Mouse (Mus musculus) embryonic facial prominence, embryonic 11.5 days (tissue): ENCODE measurements around the gene Chpf. TPM values are rescaled to one million over a fixed set of nuclear protein-coding genes. Genes with fewer than 3 reads are reported as not detected.

ENCODE experiments used
- ATAC-seq: fragments of 200-750 bp; cut with Nextera tagmentation; replicated peaks from 2 replicates; pipeline ENCODE4 v1.8.0; 2017; ENCODE audit warnings: low read depth; ENCODE audit not compliant: insufficient number of reproducible peaks, low FRiP score, low TSS enrichment
- DNase-seq: peaks from one replicate; pipeline ENCODE4 v3.0.0-alpha.2; 2015; ENCODE audit warnings: low spot score
- H3K27ac ChIP-seq: fragments of 300-500 bp; sonication (generic); replicated peaks from 2 replicates; pipeline ENCODE4 v1.5.1; 2014; ENCODE audit warnings: mild to moderate bottlenecking, low read depth, low read length, control low read depth
- H3K27me3 ChIP-seq: fragments of 300-500 bp; sonication (generic); 2 replicates; pipeline ENCODE4 v1.6.1; 2014; ENCODE audit warnings: mild to moderate bottlenecking, low read length, moderate library complexity, mixed read lengths; ENCODE audit not compliant: control insufficient read depth, insufficient read depth
- H3K36me3 ChIP-seq: fragments of 300-500 bp; sonication (generic); replicated peaks from 2 replicates; pipeline ENCODE4 v1.6.1; 2014; ENCODE audit warnings: low read depth, mild to moderate bottlenecking, low read length, moderate library complexity, mixed read lengths; ENCODE audit not compliant: control insufficient read depth, insufficient read depth
- H3K4me1 ChIP-seq: fragments of 300-500 bp; sonication (generic); 2 replicates; pipeline ENCODE4 v1.6.1; 2014; ENCODE audit warnings: low read length, mixed read lengths; ENCODE audit not compliant: control insufficient read depth, insufficient read depth
- H3K4me2 ChIP-seq: fragments of 300-500 bp; sonication (generic); 2 replicates; pipeline ENCODE4 v1.6.1; 2014; ENCODE audit warnings: low read depth, mild to moderate bottlenecking, control low read depth, low read length, moderate library complexity
- H3K4me3 ChIP-seq: fragments of 300-500 bp; sonication (generic); 2 replicates; pipeline ENCODE4 v1.5.1; 2014; ENCODE audit warnings: low read depth, low read length, control low read depth
- H3K9ac ChIP-seq: fragments of 300-500 bp; sonication (generic); replicated peaks from 2 replicates; pipeline ENCODE4 v1.6.1; 2014; ENCODE audit warnings: mild to moderate bottlenecking, control low read depth, low read length
- H3K9me3 ChIP-seq: fragments of 300-500 bp; sonication (generic); replicated peaks from 2 replicates; pipeline ENCODE4 v1.6.1; 2016; ENCODE audit warnings: mild to moderate bottlenecking, low read length, inconsistent platforms, mixed read lengths; ENCODE audit not compliant: control insufficient read depth
- WGBS: fragments of 180-500 bp; shearing (Covaris S2); extraction: QIAGEN DNeasy Blood & Tissue Kit; methylation state at CpG from one replicate; pipeline ENCODE4 v1.1.7; 2014; 5-methylcytosine and 5-hydroxymethylcytosine counted together
- polyA plus RNA-seq: library from polyadenylated mRNA; unstranded; fragments of >200 nt; fragmentation: Nextera tagmentation; extraction: Ambion mirVana; gene quantifications from 2 replicates; pipeline ENCODE4 v1.2.1, GENCODE M21; 2014

Chpf gene
- polyA plus RNA-seq, 1 experiment from 2014 or later, result 14.6 TPM

DNA sequence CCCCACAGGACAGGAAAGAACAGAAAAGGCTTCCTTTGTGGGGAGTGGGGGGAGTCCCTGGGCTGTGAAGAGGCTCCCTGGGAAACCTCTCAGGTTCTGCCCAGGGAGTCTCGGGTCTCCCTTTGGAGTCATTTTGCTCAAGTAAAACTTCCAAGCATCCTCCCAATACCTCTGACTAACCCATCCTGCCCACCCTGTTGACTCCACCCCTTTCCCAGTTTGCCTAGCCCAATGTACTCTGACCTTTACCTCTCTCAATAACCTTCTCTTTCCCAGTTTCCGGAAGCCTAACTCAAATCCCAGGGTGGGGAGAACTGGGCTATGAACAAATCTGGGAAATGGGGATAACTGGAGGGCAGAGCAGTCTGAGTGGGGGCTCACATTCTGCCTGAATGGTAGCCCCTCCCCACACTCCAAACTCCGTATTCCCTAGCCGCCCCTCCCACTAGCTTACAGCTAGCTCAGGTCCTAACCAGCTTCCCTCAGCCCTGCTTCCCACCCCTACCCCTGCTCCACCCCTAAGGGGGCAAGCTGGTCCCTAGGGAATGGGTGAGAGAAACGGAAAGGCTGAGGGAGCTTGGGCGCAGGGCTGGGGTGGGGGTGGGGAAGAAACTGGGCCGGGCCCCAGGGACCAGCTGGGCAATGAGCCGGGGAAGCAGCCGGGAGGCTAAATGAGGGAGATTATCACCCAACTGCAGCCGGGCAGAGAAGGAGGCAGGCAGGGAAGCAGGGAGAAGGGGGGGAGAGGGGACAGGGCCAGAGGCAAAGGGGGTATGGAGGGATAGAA lies 31.6 kb downstream of the Chpf start:
- 4% methylated on average over 10 of the region's 10 CpGs for whole genome bisulfite sequencing
- H3K9me3 ChIP-seq, result no peaks in the 10 kb centered on the region
- H3K36me3 ChIP-seq, result no peaks in the 10 kb centered on the region
- ATAC-seq (0 out of 2 replicates have a peak, but pooled peaks have one; percentile 5), DNase-seq (no peak)
- H3K27ac ChIP-seq, result peak overlapping the region; percentile 30; the same call in 1 of the 2 replicates
- H3K4me2 ChIP-seq, result peak overlapping the region; percentile 27; the same call in 1 of the 2 replicates
- H3K4me3 ChIP-seq, result no peak overlapping the region
- H3K27me3 ChIP-seq, result peaks cover 23% of the 10 kb centered on the region
- peaks cover 44% of the 10 kb centered on the region for H3K4me1 ChIP-seq
- H3K9ac ChIP-seq, result no peak overlapping the region

DNA sequence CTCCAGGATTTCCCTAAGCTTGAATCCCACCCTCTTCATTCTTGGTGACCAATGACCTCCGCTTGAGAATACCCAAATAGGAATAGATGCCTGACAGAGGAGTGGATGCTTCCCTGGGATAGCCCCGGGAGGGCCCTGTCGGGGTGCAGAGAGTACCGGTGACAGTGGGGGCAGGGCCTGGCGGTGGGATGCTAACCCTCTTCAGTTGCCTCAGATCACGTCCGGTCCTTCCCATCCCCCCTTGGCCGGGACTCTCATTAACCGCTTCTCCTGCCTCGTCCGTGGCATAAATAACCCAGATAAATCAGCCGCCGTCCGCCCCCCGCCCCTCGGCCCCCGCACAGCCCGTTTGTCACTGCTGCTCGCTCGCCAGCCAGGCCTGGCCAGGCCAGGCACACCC lies 32.5 kb downstream of the Chpf start:
- ATAC-seq, result no peak

DNA sequence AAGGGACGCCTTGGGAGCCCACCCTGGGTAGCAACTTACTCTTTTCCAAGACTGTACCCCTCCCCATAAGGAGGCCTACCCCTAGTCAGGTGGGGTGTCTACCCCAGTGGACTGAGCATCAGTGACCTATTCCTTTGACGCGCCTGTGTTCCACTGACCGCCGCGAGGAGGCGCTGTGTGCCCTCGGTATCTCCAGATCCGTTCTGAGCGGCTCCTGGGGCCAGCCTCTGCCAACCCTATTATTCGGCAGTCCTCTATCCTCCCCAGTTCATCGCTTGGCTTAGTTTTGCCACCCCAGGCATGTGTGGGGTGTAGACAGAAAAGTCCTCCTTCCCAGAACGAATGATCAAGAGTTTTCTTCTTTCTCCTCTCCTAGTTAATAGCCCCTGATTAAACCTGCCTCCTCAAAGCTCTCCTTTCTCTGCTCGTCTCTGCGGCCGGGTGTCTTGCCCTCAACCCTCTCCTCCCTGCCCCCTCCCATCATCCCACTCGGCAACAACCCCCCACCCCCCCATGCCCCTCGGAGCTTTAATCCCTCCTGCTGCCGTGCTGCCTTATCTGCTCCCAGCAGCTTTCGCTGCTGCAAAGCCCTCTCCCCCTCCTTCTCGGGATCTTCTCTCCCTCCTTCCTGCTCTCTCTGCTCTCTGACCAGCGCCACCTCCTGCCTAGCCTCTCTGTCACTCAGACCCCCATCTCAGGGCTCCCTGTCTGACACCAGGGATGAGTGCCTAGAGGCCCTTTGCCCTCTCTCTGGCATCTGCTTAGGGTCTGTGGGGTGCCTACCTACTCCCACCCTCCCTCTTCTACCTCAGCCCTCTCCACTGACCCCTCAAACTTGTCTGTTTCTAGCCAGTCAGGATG lies 33.1 kb downstream of the Chpf start:
- DNase-seq (peak; percentile 87), ATAC-seq (0 out of 2 replicates have a peak, but pooled peaks have one; percentile 2)
- Histone ChIP-seq H3K27me3 (peaks cover 19% of the 10 kb centered on the region), H3K4me2 (peak overlapping the region; percentile 0), H3K9ac (no peak overlapping the region; the same call in 1 of the 2 replicates), H3K4me1 (peaks cover 41% of the 10 kb centered on the region), H3K36me3 (no peaks in the 10 kb centered on the region), H3K27ac (peak overlapping the region; percentile 10; the same call in 1 of the 2 replicates), H3K4me3 (no peak overlapping the region), H3K9me3 (no peaks in the 10 kb centered on the region)
- under 1% methylated on average over 22 of the region's 22 CpGs for WGBS

More for the DNA sequence above, 32.5 kb downstream of the Chpf start:
- H3K9ac ChIP-seq, result peak overlapping the region; percentile 10; the same call in 1 of the 2 replicates
- H3K4me1 ChIP-seq, result peaks cover 44% of the 10 kb centered on the region
- H3K27me3 ChIP-seq, result peaks cover 23% of the 10 kb centered on the region
- H3K4me3 ChIP-seq, result no peak overlapping the region
- peak overlapping the region; percentile 10 for H3K27ac ChIP-seq
- H3K4me2 ChIP-seq, result peak overlapping the region; percentile 15
- WGBS, result 4% methylated on average over 20 of the region's 20 CpGs
- no peaks in the 10 kb centered on the region for H3K9me3 ChIP-seq
- H3K36me3 ChIP-seq, result no peaks in the 10 kb centered on the region
- no peak for DNase-seq

DNA sequence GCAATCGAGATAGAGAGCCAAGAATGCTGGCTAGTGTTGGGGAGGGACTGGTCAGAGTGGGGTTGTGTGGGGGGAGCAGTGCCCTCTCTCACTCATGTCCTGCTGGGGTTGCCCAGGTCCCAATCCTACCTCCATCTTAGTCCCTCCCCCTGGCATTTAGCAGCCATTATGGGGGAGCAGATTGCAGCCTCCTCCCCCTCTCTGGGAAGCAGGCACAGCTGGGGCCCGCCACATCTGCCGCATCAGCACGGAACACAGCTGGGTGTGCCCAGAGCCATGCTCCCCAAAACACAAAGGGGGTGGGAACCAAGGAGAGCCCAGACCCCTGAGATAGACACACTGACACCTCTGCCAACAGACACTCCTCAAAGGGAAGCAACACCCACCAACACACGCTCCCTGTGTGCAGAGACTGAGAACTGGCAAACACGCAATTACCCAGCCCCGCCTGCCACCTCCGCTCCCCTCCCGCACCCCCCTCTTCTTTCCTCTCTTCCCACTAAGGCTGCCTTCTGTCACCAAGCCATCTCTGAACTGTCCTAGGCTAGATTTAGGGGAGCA lies 33.9 kb downstream of the Chpf start:
- H3K9me3 ChIP-seq, result no peaks in the 10 kb centered on the region
- H3K4me1 ChIP-seq, result peaks cover 35% of the 10 kb centered on the region
- no peak overlapping the region for H3K9ac ChIP-seq
- H3K36me3 ChIP-seq, result no peaks in the 10 kb centered on the region
- no peak for DNase-seq
- WGBS, result 20% methylated on average over 9 of the region's 9 CpGs
- H3K4me3 ChIP-seq, result no peak overlapping the region
- H3K4me2 ChIP-seq, result no peak overlapping the region
- no peak for ATAC-seq
- H3K27ac ChIP-seq, result no peak overlapping the region
- H3K27me3 ChIP-seq, result peaks cover 12% of the 10 kb centered on the region

DNA sequence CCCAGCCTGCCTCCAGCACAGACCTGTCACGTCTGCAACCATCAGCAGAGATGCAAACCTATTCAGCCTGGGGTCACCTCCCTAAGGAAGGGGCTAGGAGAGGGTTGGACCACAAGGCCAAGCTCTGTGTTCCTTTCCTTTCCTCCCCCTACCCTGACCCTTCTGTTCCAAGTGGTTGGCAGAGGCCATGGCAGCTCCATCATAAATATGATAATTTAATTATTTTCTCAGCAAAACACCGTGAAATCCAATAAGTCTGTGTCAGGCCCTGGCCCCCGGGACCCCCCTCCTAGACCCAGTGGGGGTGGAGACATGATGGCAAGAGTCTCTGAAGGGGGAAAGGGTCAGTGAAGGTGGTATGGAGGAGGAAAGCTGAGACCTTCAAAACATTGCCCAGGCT lies 34.9 kb downstream of the Chpf start:
- WGBS, result 15% methylated on average over 3 of the region's 3 CpGs
- DNase-seq, result no peak
- Histone ChIP-seq H3K4me2 (no peak overlapping the region; the same call in 1 of the 2 replicates), H3K27ac (0 out of 2 replicates have a peak overlapping the region, but pooled peaks have one; percentile 13), H3K36me3 (no peaks in the 10 kb centered on the region), H3K4me1 (peaks cover 25% of the 10 kb centered on the region), H3K4me3 (no peak overlapping the region), H3K9me3 (no peaks in the 10 kb centered on the region), H3K9ac (no peak overlapping the region), H3K27me3 (peaks cover 6% of the 10 kb centered on the region)
- no peak for ATAC-seq

DNA sequence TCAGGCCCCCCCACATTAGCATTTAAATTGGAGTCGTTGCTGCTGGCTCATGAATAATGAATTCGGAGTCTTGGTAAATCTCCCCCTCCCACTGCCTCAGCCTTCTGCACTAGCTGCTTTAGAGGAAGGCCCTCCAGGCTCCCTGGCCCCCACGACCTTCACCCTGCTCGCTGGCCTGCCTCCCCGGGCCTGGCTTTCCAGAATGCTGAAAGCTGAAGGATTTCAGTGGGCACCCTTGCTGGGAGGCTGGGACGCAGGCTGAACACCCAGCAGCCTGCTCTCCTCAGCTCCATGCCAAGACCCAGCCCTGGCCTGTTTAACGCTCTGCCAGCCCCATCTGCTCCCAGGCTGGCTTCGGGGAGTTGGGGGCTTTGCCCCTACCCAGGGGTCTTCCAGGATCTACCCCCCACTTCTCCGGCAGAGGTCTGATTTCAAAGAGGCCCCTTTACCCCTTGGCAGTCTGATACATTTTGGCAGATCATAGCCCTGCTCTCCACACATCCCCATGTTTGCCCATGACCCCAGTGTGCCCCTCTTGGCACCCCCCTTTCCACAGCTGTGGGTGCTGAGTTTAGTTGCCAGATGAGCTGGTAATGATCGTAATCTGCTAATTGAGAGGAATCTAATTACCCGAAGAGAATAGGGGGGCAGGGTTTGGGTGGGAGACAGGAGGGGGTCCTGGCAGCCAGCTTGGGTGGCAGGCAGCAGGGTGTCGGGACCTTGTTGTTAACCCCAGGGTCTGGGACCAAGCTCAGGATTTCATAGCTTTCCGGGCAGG lies 35.7 kb downstream of the Chpf start:
- H3K27me3 ChIP-seq, result 0 out of 2 replicates have a peak, but pooled peaks cover 2% of the 10 kb centered on the region
- 0 out of 2 replicates have a peak overlapping the region, but pooled peaks have one; percentile 13 for H3K27ac ChIP-seq
- H3K9ac ChIP-seq, result no peak overlapping the region; the same call in 1 of the 2 replicates
- no peaks in the 10 kb centered on the region for H3K9me3 ChIP-seq
- H3K4me2 ChIP-seq, result no peak overlapping the region
- 14% methylated on average over 13 of the region's 13 CpGs for WGBS
- H3K4me1 ChIP-seq, result peaks cover 20% of the 10 kb centered on the region
- no peaks in the 10 kb centered on the region for H3K36me3 ChIP-seq
- DNase-seq (no peak), ATAC-seq (no peak)
- no peak overlapping the region for H3K4me3 ChIP-seq

DNA sequence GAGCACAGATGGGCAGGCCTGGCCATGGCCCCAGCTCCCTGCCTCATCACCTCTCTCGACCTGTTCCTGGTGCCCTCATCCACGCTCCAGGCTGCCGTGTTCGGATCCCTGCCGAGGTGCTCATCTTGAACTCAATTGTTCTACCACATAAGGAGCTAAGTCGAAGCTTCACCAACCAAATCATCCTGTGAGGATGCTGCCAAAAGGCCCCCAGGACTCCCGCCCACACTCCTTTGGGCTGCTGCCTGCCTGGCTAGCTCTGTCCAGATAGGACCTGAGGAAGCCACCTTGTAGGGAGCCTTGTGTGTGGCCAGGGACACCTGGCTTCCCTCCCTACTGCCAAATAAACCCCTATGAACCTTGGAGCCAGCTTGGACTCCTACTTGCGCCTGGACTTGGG lies 36.3 kb downstream of the Chpf start:
- Histone ChIP-seq H3K4me3 (no peak overlapping the region), H3K4me2 (no peak overlapping the region), H3K27ac (no peak overlapping the region), H3K9me3 (no peaks in the 10 kb centered on the region), H3K27me3 (no peaks in the 10 kb centered on the region), H3K36me3 (no peaks in the 10 kb centered on the region), H3K4me1 (peaks cover 18% of the 10 kb centered on the region), H3K9ac (no peak overlapping the region)
- 42% methylated on average over 8 of the region's 8 CpGs for WGBS
- DNase-seq, result no peak
- ATAC-seq, result no peak
